In the genomic region with DNA sequence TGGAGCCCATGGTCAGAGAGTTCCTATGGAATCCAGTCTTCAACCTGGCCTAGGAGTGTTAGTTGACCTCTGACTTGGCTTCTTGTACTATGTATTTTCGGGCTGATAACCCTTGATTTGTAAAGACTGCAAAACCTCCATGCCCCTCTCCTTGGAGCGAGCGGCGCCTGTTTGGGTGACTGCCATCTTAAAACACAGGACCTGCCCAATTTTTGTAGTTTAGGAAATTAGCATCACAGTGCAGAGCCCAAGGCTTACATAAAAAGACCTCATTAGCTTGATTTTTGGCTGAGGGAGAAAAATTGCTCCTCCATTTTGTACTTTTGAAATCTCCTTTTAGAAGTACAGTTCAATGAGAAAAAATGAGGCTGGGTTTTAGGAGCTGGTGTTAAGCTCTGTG, we compare ENCODE assay signal across 8 mouse cellular contexts. TPM values are rescaled to one million over a fixed set of nuclear protein-coding genes. Genes with fewer than 3 reads are reported as not detected.
DNase-seq lines count a peak whose midpoint lies in the region; ATAC-seq and TF ChIP-seq lines count a peak whose summit lies in the region.

No protein-coding gene starts in this region.

- H3K4me2 ChIP-seq in CH12.LX (ENCODE audit: insufficient read depth, low read depth, poor library complexity, severe bottlenecking): peak overlapping the region; percentile 88; the same call in 1 of the 2 replicates
- peak overlapping the region; percentile 90 for H3K4me2 ChIP-seq in liver, embryonic 15.5 days

- DNase-seq in CH12.LX (ENCODE audit: extremely low read depth): no peak
- no peak for DNase-seq in hindbrain, embryonic 10.5 days (ENCODE audit: low spot score)
- no peak for DNase-seq in frontal cortex, postnatal 25 days (ENCODE audit: low spot score in 2 of 2)
- DNase-seq in ovary, postnatal 14 days (ENCODE audit: low spot score): no peak
- no peak for DNase-seq in embryo, embryonic 11 days

- no peak overlapping the region for H3K27ac ChIP-seq in CH12.LX (ENCODE audit: insufficient read depth, low read depth)
- peak overlapping the region; percentile 23; the same call in 1 of the 2 replicates for H3K27ac ChIP-seq in hindbrain, embryonic 10.5 days
- H3K27ac ChIP-seq in liver, embryonic 15.5 days (replicated peaks): no peak overlapping the region

- H3K9me3 ChIP-seq in erythroblast, embryonic 14.5 days (ENCODE audit: control insufficient read depth, low read length): no peaks in the 10 kb centered on the region
- H3K9me3 ChIP-seq in CH12.LX (replicated peaks; ENCODE audit: low read length): no peaks in the 10 kb centered on the region
- no peaks in the 10 kb centered on the region for H3K9me3 ChIP-seq in hindbrain, embryonic 10.5 days
- no peaks in the 10 kb centered on the region for H3K9me3 ChIP-seq in liver, embryonic 15.5 days (replicated peaks)

- in situ Hi-C loops in CH12.LX (cut with MboI; ENCODE audit: low pct_ligation_motif_present, low pct_unique_long_range_greater_than_20kb, low sequenced_read_pairs): no loop called here

- H3K79me2 ChIP-seq in CH12.LX (replicated peaks; ENCODE audit: control insufficient read depth, extremely low read depth, insufficient read depth, poor library complexity, severe bottlenecking): peaks cover 40% of the 10 kb centered on the region

- H3K36me3 ChIP-seq in erythroblast, embryonic 14.5 days (ENCODE audit: control insufficient read depth): peaks cover 56% of the 10 kb centered on the region
- peaks cover 26 to 50% of the 10 kb centered on the region in 2 experiments for H3K36me3 ChIP-seq in CH12.LX (replicated peaks in 1 of 2; ENCODE audit: control insufficient read depth in 1 of 2, insufficient read depth in 1 of 2, low read length in 1 of 2)
- H3K36me3 ChIP-seq in hindbrain, embryonic 10.5 days: peaks cover 49% of the 10 kb centered on the region
- peaks cover 44% of the 10 kb centered on the region for H3K36me3 ChIP-seq in liver, embryonic 15.5 days (replicated peaks)

- peak overlapping the region; percentile 88 for H3K4me3 ChIP-seq in erythroblast, embryonic 14.5 days (replicated peaks)
- peak overlapping the region in 1 of 3 experiments; percentile 92 for H3K4me3 ChIP-seq in CH12.LX (replicated peaks in 1 of 3; ENCODE audit: low read depth in 2 of 3, low read length in 2 of 3, poor library complexity in 1 of 3)
- H3K4me3 ChIP-seq in hindbrain, embryonic 10.5 days: peak overlapping the region; percentile 88
- H3K4me3 ChIP-seq in liver, embryonic 15.5 days (replicated peaks): peak overlapping the region; percentile 91

- no peak overlapping the region for H3K9ac ChIP-seq in CH12.LX (ENCODE audit: insufficient read depth, low read depth)
- H3K9ac ChIP-seq in liver, embryonic 15.5 days: peak overlapping the region; percentile 80; the same call in 1 of the 2 replicates

- TF ChIP-seq CTCF in CH12.LX (conservative IDR thresholded peaks at IDR 0.05 in 1 of 2, IDR thresholded peaks at IDR 0.05 in 1 of 2; ENCODE audit: low read depth in 2 of 2, low read length in 2 of 2): no peak

- H3K27me3 ChIP-seq in erythroblast, embryonic 14.5 days (ENCODE audit: control insufficient read depth): no peaks in the 10 kb centered on the region
- no peaks in the 10 kb centered on the region for H3K27me3 ChIP-seq in CH12.LX (replicated peaks)
- peaks cover 15% of the 10 kb centered on the region for H3K27me3 ChIP-seq in hindbrain, embryonic 10.5 days (ENCODE audit: insufficient read depth, poor library complexity, severe bottlenecking)
- H3K27me3 ChIP-seq in liver, embryonic 15.5 days: no peaks in the 10 kb centered on the region

- no peak for TF ChIP-seq RAD21 in CH12.LX (IDR thresholded peaks at IDR 0.05; ENCODE audit: low read depth, low read length)

- ATAC-seq in erythroblast, adult 5-6 weeks (replicated peaks; ENCODE audit: low FRiP score, poor library complexity, severe bottlenecking): no peak
- no peak for ATAC-seq in liver, embryonic 15.5 days (ENCODE audit: insufficient read depth)

- dilution Hi-C loops in CH12.LX (cut with MboI; ENCODE audit: extremely low pct_ligation_motif_present, extremely low pct_unique_long_range_greater_than_20kb, low sequenced_read_pairs): no loop called here

- peaks cover 67% of the 10 kb centered on the region for H3K4me1 ChIP-seq in erythroblast, embryonic 14.5 days (ENCODE audit: control insufficient read depth)
- peaks cover 12 to 49% of the 10 kb centered on the region in 2 experiments for H3K4me1 ChIP-seq in CH12.LX (ENCODE audit: control insufficient read depth in 1 of 2, insufficient read depth in 2 of 2)
- H3K4me1 ChIP-seq in hindbrain, embryonic 10.5 days (replicated peaks): peaks cover 55% of the 10 kb centered on the region
- peaks cover 49% of the 10 kb centered on the region for H3K4me1 ChIP-seq in liver, embryonic 15.5 days (replicated peaks)

- 83% methylated on average over 4 of the region's 4 CpGs for WGBS in hindbrain, embryonic 10.5 days
- 74% methylated on average over 4 of the region's 4 CpGs for WGBS in liver, embryonic 15.5 days (ENCODE audit: insufficient replicate concordance)

- TF ChIP-seq POLR2A in CH12.LX (IDR thresholded peaks at IDR 0.05; ENCODE audit: low read depth, low read length): no peak

- no peak for TF ChIP-seq EP300 in CH12.LX (IDR thresholded peaks at IDR 0.05; ENCODE audit: low read length)

TF ChIP-seq in CH12.LX, 34 proteins besides CTCF, POLR2A, EP300 and RAD21:
- no peak for TF ChIP-seq NRF1 (IDR thresholded peaks at IDR 0.05; ENCODE audit: low read depth, low read length)
- no peak for TF ChIP-seq ZMIZ1 (IDR thresholded peaks at IDR 0.05; ENCODE audit: low read depth, low read length)
- no peak for TF ChIP-seq HCFC1 (IDR thresholded peaks at IDR 0.05; ENCODE audit: low read depth, low read length)
- TF ChIP-seq ZNF384 (IDR thresholded peaks at IDR 0.05; ENCODE audit: low read depth, low read length): no peak
- no peak for TF ChIP-seq TBP (conservative IDR thresholded peaks at IDR 0.05; ENCODE audit: low read depth, low read length)

RNA-seq across cellular contexts. Expression of a gene that starts 2.2 kb away (rescaled TPM):
- 1.0 and 1.2 TPM in 2 replicates for polyA plus RNA-seq in erythroblast, embryonic 14.5 days (2012)
- 33.4 and 36.5 TPM in 2 replicates for total RNA-seq in erythroblast, adult 5-6 weeks (2015; ENCODE audit: low replicate concordance)
- 37.4 and 58.1 TPM in 2 replicates for total RNA-seq in erythroblast, adult 5-6 weeks (2017; ENCODE audit: low replicate concordance)
- 83.5 and 92.9 TPM in 2 replicates for total RNA-seq in CH12.LX (2012; rRNA removed)
- 176 and 202 TPM in 2 replicates for total RNA-seq in CH12.LX (2014; rRNA removed)
- polyA plus RNA-seq in CH12.LX (2012; ENCODE audit: insufficient read length, low read depth): 91.1 and 114 TPM in 2 replicates
- 163 and 223 TPM in 2 replicates for polyA plus RNA-seq in hindbrain, embryonic 10.5 days (2016; fragmentation: Nextera tagmentation; extraction: Ambion mirVana)
- polyA plus RNA-seq in liver, embryonic 15.5 days (2015; fragmentation: Nextera tagmentation; extraction: Ambion mirVana): 45.1 and 45.5 TPM in 2 replicates

Comparison
In these comparisons a context has a peak if more than half of its experiments do, and no peak if none do; other contexts are left out.
1. RNA of a gene that starts 2.2 kb away (polyA plus RNA-seq): 163 to 223 TPM in hindbrain, embryonic 10.5 days, 91.1 to 114 TPM in CH12.LX and 45.1 to 45.5 TPM in liver, embryonic 15.5 days; 1.0 to 1.2 TPM in erythroblast, embryonic 14.5 days; every median in the first group is over 10 times any median in the second.